Mouse (Mus musculus) cerebellum, adult 9-11 months (tissue): ENCODE measurements around the gene Smim17.
"Not testable (repeated sequence)": the region's sequence is repeated elsewhere in the genome, so short reads cannot be mapped to it uniquely, and the experiment has no call there.

ENCODE experiments used
- DNase-seq: peaks from one replicate; pipeline ENCODE4 v3.0.0; 2022

Gene Smim17

GRCm38 (mm10) chr7:6419894-6420293 lies 21.4 kb downstream of the Smim17 start:
- no peak for DNase-seq

DNA sequence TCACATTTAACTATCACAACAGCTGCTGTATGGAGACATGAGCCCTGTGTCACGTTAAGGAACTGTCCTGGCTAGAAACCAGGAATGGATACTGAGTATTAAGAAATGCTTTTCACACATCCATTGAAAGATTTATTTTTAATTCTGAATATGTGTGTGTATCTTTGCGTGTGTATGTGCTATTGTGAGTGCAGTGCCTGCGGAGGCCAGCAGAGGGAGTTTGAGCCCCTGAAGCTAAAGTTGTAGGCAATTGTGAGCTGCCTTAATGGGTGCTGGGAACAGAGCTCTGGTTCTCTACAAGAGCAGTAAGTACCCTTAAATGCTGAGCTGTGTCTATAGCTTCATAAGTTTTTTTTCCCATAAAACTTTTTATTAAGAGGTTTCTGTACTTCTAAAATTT lies 30.9 kb downstream of the Smim17 start:
- no peak for DNase-seq

DNA sequence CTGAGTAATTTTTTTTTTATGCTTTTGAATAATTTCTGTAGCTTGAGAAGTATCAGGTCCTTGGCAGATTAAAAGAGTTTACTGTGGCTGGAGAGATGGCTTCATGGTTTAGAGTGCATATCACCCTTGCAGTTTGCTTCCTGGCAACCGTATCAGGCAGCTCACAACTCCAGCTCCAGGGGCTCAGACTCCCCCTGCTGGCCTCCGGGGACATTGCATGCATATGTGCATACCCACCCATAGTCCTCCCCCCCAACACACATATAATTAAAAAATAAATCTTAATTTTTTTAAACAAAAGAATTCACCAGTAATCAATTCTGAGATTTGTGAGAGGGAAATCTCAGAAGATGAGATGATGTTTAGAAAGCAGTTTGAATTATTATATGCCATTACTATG lies 31.8 kb downstream of the Smim17 start:
- no peak for DNase-seq

- no peak for DNase-seq
These were observed 39.9 kb downstream of the Smim17 start, which contains the start of gene Olfr1344 for GRCm38 (mm10) chr7:6438388-6438787. Olfr1344 (plus strand) TSS chr7:6438688.

DNA sequence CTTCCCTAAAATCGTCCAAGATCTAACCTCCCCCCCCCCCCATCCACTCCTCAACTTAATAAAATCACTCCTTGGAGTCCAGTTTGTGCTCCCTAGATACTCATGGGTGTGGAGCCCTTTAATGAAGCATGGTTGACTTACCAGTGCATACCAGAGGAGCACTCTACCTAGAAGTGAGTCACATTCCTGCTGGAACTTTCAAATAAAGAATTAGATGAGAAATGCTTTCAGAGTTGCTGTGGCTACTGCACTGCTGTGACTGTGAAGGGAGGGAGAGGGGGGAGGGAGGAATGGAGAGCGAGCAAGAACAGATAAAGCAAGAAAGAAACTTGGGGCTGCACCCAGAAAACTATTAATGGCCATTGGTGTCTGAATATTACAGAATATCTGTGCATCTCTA lies 42.7 kb downstream of the Smim17 start:
- DNase-seq, result no peak

GRCm38 (mm10) chr7:6447771-6448170 lies 49.3 kb downstream of the Smim17 start:
- no peak for DNase-seq

GRCm38 (mm10) chr7:6455868-6456267 lies 57.4 kb downstream of the Smim17 start, which contains the start of gene Olfr1336:
Olfr1336 (plus strand) TSS chr7:6456168.
- DNase-seq, result no peak

- no peak for DNase-seq
These were observed 57.9 kb downstream of the Smim17 start for GRCm38 (mm10) chr7:6456399-6456798.

GRCm38 (mm10) chr7:6466951-6467350 lies 68.4 kb downstream of the Smim17 start, which contains the start of gene Olfr1346:
Olfr1346 (plus strand) TSS chr7:6467101.
- DNase-seq, result no peak

DNA sequence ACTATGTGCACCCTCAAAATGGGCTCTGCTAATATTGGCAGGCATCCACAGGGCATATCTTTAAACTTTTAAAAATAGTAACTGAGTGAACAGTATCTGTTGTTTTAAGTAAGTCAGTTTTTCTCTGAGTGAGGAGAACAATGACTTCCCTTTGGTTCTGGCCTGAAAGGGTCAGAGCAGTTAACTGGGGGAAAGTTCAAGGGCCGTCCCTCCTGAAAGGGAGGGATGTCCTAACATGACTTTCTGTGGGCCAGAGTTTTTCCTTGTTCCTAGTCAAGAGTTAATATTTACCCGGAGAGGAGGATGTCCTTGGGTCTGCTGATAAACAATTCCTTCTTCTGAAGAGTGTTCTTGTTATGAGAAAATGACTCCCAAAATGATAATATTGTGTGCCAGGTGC lies 79.1 kb downstream of the Smim17 start:
- not testable (repeated sequence) for DNase-seq
